Mouse (Mus musculus): ENCODE results near the gene Tmem258.

Gene Tmem258

GRCm38 (mm10) chr19:10185876-10186275 lies 17.9 kb upstream of the Tmem258 start:
- no peak for DNase-seq (ENCODE audit: low spot score)

DNA sequence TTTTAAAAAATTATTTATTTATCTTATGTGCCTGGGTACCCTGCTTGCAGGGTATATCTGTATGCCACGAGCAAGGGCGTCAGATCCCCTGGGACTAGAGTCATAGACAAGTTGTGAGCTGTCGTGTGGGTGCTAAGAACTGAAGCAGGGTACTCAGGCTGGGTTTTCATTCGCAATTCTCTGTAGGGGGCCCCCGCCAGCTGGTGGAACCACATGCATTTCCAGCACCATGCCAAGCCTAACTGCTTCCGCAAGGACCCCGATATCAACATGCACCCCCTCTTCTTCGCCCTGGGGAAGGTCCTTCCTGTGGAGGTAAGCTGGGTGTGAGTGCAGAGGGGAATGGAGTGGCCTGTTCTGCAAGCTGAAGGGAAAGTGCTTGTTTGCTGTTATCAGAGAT lies 17.2 kb upstream of the Tmem258 start:
- DNase-seq (ENCODE audit: low spot score), result no peak

DNA sequence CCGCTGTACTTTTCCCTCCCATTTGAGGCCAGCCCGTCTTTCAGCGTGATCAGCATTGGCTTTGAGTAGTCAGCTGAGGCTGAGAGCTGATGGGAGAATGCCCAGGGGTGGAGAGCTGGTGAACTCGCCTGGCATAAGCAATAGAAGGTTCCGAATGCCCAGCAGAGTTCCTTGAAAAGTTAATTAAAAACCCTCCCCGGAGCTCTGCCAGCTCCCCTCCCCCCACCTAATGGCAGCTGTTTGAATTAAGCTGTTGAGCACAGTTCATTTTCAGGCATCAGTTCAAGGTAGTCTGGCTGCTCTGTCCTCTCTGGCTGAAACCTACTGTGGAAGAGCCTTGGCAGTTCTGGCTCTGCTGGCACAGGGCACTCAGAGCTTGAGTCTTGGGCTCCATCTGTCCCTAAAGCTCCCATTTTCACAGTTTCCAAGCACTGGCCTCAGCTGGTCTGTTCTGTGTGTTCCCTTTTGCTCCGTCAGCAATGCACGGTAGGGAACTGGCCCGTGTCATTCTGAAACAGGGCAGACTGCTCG lies 15.5 kb upstream of the Tmem258 start:
- DNase-seq (ENCODE audit: low spot score), result no peak

DNA sequence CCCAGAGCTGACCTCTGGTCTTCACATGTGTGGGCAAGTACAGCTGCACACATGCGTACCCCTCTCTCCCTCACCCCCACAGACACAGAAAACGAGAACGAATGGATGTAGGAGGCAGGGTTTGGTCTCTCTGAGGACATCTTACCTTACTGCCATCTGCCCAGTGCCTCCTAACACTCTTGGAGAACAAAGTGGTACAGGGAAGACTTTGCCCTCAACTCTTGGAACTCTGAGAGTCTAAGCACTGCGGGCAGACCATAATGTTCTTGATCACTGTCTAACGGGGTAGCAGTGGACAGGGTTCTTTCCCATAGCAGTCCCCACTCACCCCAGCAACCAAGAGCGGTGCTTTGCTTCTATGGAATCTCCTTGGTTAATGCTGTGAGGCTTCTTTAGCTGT lies 14.8 kb upstream of the Tmem258 start:
- DNase-seq (ENCODE audit: low spot score), result no peak

DNA sequence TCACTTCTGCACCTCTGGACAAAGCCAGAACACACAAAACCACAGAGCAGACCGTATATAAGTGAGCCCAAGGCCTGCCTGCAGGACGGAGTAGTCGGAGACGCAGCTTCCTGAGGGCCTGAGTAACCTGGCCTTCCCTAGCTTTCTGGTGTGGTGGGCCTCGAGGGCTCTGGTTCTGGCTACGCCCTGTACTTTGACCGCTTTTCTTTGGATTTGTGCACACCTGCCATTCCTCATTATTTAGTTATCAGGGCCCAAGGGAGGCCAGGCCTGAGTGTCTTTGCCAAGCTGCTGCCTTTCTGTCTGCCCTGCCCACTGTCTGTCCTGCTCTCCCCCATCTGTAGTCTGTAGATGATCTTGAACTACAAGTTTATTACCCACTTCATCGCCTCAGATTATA lies 13.9 kb upstream of the Tmem258 start:
- DNase-seq (ENCODE audit: low spot score), result no peak

DNA sequence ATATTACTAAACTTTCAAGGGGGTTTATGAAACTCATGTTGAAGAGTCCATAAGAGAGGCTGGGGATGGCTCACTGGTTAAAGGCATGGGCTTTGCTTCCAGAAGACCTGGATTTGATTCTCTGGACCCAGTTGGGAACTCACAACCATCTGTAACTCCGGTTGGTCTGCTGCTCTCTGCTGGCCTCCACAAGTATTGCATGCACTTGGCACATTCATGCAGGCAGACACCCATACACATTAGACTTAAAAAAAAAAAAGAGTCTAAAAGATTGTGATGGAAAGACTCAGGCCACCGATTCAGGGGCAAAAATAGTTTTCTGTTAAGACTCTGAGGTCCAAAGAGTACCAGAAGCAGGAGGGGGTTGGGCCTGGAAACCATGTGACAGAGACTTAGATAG lies 13.0 kb upstream of the Tmem258 start:
- peak; percentile 83 for DNase-seq (ENCODE audit: low spot score)

GRCm38 (mm10) chr19:10191326-10191725 lies 12.5 kb upstream of the Tmem258 start:
- DNase-seq (ENCODE audit: low spot score), result no peak

GRCm38 (mm10) chr19:10194337-10194736 lies 9.5 kb upstream of the Tmem258 start:
- no peak for DNase-seq (ENCODE audit: low spot score)

DNA sequence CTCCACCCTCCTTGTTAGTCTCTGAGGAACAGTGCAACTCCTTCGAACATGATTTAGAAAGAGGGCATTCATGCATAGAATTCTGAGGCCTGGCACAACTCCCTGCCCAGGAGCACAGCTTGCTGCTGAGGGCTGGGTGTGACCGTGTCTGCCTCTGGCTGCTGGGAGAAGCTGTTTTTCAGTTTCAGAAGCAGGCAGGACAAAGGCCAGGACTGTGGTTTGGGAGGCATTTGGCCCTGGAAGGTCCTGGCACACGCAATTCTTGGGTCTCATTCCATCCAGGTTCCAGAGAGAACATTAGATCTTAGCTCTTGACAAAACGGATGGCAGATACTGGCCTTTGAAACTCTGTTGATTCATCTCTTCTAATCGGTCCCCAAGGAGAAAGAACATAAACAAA lies 8.6 kb upstream of the Tmem258 start:
- no peak for DNase-seq (ENCODE audit: low spot score)

DNA sequence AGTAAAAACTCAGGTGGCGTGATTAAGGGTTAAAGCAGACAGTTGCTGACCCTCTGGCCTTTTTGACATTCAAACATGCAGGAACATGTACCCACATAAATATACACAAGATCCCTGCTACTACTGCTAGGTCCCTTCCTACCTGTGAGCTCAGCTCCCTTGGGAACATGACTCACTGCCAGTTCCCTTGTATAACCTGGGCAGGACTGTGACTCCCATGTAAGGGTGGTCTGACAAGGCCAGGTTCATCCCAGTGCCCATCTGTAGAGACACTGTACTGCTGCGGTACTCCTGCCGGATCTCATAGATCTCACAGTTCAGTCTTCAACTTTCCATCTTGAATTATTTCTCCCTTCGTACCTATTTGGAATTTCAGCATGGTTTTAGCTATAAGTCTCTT lies 6.7 kb upstream of the Tmem258 start:
- DNase-seq (ENCODE audit: low spot score), result no peak

DNA sequence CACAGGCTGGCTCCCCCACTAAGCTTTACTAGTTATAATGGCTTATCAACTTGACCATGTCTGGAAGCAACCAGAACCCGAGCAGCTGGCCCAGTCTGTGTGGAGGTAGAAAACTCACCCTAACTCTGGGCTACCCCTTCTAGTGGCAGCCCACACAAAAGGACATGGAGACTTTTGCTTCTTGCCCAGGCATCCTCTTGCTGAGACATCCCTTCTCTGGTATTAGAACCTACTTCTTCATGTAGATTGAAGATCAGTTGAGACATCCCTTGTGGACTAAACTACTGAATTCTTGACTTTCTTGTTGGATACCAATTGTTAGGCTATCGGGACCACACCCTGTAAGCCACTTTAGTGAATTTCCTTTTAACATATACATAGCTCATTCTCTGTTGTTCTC lies 5.5 kb upstream of the Tmem258 start:
- DNase-seq (ENCODE audit: low spot score), result no peak

- peak; percentile 91 for DNase-seq (ENCODE audit: low spot score)
Measured at GRCm38 (mm10) chr19:10198723-10199122, 5.1 kb upstream of the Tmem258 start.

GRCm38 (mm10) chr19:10203146-10203847 lies 517 bp upstream of the Tmem258 start:
- DNase-seq (ENCODE audit: low spot score), result no peak

- peak; percentile 74 for DNase-seq (ENCODE audit: low spot score)
Measured at GRCm38 (mm10) chr19:10204616-10205001, 795 bp downstream of the Tmem258 start.

- no peak for DNase-seq (ENCODE audit: low spot score)
Measured at GRCm38 (mm10) chr19:10205051-10205450, 1.2 kb downstream of the Tmem258 start.

- DNase-seq (ENCODE audit: low spot score), result no peak
Measured at GRCm38 (mm10) chr19:10208851-10209250, 5.0 kb downstream of the Tmem258 start.

- no peak for DNase-seq (ENCODE audit: low spot score)
Measured at GRCm38 (mm10) chr19:10210885-10211284, 7.1 kb downstream of the Tmem258 start.

DNA sequence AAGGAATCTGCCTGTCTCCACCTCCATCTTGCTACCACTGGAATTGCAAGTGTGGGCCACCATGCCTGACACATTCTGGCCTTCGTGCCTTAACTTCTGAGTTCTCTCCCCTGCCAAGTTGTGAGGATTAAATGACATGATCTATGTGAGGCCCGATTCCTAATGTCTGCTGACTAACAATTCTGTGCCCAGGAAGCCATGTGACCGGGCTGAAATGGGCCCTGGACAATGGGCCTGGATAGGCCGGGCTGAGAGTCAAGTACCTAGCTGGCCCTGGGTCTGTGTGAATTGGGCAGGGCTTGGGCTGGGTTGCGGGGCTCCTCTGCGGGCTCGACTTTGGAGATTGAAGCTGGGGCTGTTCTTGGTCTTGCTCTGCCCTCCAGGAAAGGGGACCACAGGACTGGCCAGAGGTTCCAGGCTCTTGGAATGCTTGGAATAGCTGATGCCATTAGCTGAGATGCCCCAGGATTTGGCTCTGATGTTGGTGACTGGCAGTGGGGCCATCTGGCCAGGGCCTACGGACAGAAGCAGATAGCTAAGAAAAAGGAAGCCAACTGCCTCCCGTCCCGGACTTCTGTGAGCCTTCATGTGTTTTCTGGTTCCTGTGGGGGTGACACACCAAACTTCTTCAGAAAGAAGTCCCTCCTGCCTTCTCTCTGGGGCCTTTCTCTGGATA lies 10.1 kb downstream of the Tmem258 start:
- no peak for DNase-seq (ENCODE audit: low spot score)

- no peak for DNase-seq (ENCODE audit: low spot score)
Measured at GRCm38 (mm10) chr19:10216101-10216500, 12.3 kb downstream of the Tmem258 start.

- DNase-seq (ENCODE audit: low spot score), result peak; percentile 84
Measured at GRCm38 (mm10) chr19:10219108-10219507, 15.3 kb downstream of the Tmem258 start.

GRCm38 (mm10) chr19:10219593-10219992 lies 15.8 kb downstream of the Tmem258 start:
- no peak for DNase-seq (ENCODE audit: low spot score)

DNA sequence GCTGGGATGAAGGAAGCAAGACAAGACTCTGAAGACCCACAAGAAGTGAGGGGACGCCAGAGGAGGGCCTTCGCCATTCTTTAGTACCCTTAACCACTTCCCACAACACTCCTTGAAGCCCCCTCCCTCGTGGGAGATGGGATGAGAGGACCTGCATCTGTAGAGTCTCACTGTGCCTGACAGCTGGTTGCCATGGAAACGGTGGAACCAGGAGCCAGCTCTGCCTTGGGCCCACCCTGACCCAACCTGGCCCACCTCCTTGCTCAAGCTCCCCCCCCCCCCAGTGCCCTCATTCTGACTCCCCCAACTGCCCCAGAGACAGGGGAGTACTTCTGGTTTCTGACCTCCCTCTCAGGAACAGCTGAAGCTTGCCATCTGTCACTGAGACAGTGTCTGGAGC lies 17.8 kb downstream of the Tmem258 start:
- peak; percentile 68 for DNase-seq (ENCODE audit: low spot score)

- DNase-seq (ENCODE audit: low spot score), result no peak
Measured at GRCm38 (mm10) chr19:10222656-10223055, 18.8 kb downstream of the Tmem258 start.

- DNase-seq (ENCODE audit: low spot score), result no peak
Measured at GRCm38 (mm10) chr19:10223561-10223960, 19.7 kb downstream of the Tmem258 start.

Measured in embryo, embryonic 10.5 days (tissue).